Mouse (Mus musculus) stomach, postnatal 0 days (tissue): ENCODE data around the gene Farp1. TPM values are rescaled to one million over a fixed set of nuclear protein-coding genes. Genes with fewer than 3 reads are reported as not detected.
"Not testable (repeated sequence)": the region's sequence is repeated elsewhere in the genome, so short reads cannot be mapped to it uniquely, and the experiment has no call there.

Source experiments
- ATAC-seq: fragments of 200-750 bp; cut with Nextera tagmentation; 2 replicates; pipeline ENCODE4 v1.8.0; 2017; ENCODE audit not compliant: low FRiP score, low TSS enrichment
- DNase-seq: peaks from one replicate; pipeline ENCODE4 v3.0.0-alpha.2; 2016; ENCODE audit warnings: low spot score
- H3K27ac ChIP-seq: fragments of 300-500 bp; sonication (generic); replicated peaks from 2 replicates; pipeline ENCODE4 v1.5.1; 2014; ENCODE audit warnings: mild to moderate bottlenecking, control low read depth
- H3K27me3 ChIP-seq: fragments of 300-500 bp; sonication (generic); 2 replicates; pipeline ENCODE4 v1.6.1; 2014; ENCODE audit warnings: low read length; ENCODE audit not compliant: control insufficient read depth, insufficient read depth
- H3K36me3 ChIP-seq: fragments of 300-500 bp; sonication (generic); 2 replicates; pipeline ENCODE4 v1.6.1; 2014; ENCODE audit warnings: low read length, mixed read lengths; ENCODE audit not compliant: control insufficient read depth, insufficient read depth
- H3K4me1 ChIP-seq: fragments of 300-500 bp; sonication (generic); replicated peaks from 2 replicates; pipeline ENCODE4 v1.6.1; 2014; ENCODE audit warnings: antibody characterized with exemption; ENCODE audit not compliant: control insufficient read depth, insufficient read depth
- H3K4me2 ChIP-seq: fragments of 300-500 bp; sonication (generic); replicated peaks from 2 replicates; pipeline ENCODE4 v1.6.1; 2014; ENCODE audit warnings: low read depth, mild to moderate bottlenecking, control low read depth, moderate library complexity
- H3K4me3 ChIP-seq: fragments of 300-500 bp; sonication (generic); 2 replicates; pipeline ENCODE4 v1.5.1; 2014; ENCODE audit warnings: low read depth, low read length, control low read depth
- H3K9ac ChIP-seq: fragments of 300-500 bp; sonication (generic); 2 replicates; pipeline ENCODE4 v1.6.1; 2014; ENCODE audit warnings: mild to moderate bottlenecking, low read length, control low read depth, mixed read lengths
- H3K9me3 ChIP-seq: fragments of 300-500 bp; sonication (generic); 2 replicates; pipeline ENCODE4 v1.6.1; 2016; ENCODE audit warnings: low read length; ENCODE audit not compliant: control insufficient read depth
- CTCF ChIP-seq: IDR thresholded peaks from 2 replicates; pipeline ENCODE4 v1.5.1; 2016; ENCODE audit warnings: antibody characterized with exemption, low read depth, mild to moderate bottlenecking, moderate library complexity
- EP300 ChIP-seq: optimal IDR thresholded peaks from 2 replicates; pipeline ENCODE3; 2016; ENCODE audit warnings: antibody characterized with exemption
- WGBS: fragments of 180-500 bp; shearing (Covaris S2); extraction: QIAGEN DNeasy Blood & Tissue Kit; methylation state at CpG from one replicate; pipeline ENCODE4 v1.1.7; 2014; 5-methylcytosine and 5-hydroxymethylcytosine counted together
- polyA plus RNA-seq: library from polyadenylated mRNA; unstranded; fragments of >200 nt; fragmentation: Nextera tagmentation; extraction: Ambion mirVana; gene quantifications from 2 replicates; pipeline ENCODE4 v1.2.1, GENCODE M21; 2015

The Farp1 gene
- polyA plus RNA-seq, 1 experiment from 2014 or later = 4.6 TPM

DNA sequence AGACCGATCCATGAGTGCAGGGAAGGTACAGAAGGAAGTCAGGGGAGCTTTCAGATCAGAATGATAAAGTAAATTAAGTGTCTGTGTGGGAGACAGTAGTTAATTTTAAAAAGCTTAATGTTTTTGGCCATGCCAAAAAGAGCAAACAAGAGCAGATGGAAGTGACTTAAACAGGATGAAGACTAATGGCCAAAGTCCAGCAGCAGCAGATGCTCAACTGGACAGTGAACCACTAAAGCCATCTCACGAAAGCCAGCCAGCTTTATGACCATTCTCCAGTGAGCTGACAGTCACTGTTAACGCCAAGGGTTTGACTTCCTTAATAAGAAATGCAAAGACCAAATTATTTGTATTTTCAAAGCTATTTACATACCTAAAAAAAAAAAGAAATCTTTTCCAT is 86.7 kb downstream of the Farp1 start:
- no peak overlapping the region for H3K9ac ChIP-seq
- WGBS = 49% methylated on average over 3 of the region's 3 CpGs
- no peak for ATAC-seq
- no peaks in the 10 kb centered on the region for H3K27me3 ChIP-seq
- no peak for TF ChIP-seq CTCF
- TF ChIP-seq EP300 = no peak
- H3K4me3 ChIP-seq = no peak overlapping the region
- H3K27ac ChIP-seq = no peak overlapping the region
- DNase-seq = no peak
- no peak overlapping the region for H3K4me2 ChIP-seq
- no peaks in the 10 kb centered on the region for H3K9me3 ChIP-seq
- H3K36me3 ChIP-seq = no peaks in the 10 kb centered on the region
- H3K4me1 ChIP-seq = 0 out of 2 replicates have a peak, but pooled peaks cover 2% of the 10 kb centered on the region

DNA sequence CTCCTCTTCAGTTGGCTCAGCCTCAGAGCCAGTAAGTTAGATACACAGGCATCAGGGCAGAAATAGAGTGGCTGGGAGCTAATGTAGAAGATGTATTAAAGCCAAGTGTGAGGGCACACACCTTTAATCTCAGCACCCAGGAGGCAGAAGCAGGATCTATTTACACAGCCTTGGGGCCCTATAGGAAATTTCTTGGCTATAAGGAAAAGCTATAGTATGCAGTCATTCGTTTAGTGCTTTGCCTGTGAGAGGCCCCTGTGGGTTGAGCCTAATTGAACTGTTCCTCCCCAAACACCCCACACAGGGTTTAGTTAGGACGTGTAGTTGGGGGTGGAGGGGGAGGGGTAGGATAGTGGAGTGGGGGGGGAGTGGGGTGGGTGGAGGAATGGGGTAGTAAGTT is 87.9 kb downstream of the Farp1 start:
- 40% methylated on average over 2 of the region's 2 CpGs for WGBS
- ATAC-seq (peak; percentile 22; the same call in 1 of the 2 replicates), DNase-seq (no peak)
- Histone ChIP-seq H3K4me2 (no peak overlapping the region), H3K27ac (no peak overlapping the region), H3K36me3 (no peaks in the 10 kb centered on the region), H3K27me3 (no peaks in the 10 kb centered on the region), H3K9me3 (no peaks in the 10 kb centered on the region), H3K4me3 (no peak overlapping the region), H3K9ac (no peak overlapping the region), H3K4me1 (0 out of 2 replicates have a peak, but pooled peaks cover 2% of the 10 kb centered on the region)
- TF ChIP-seq EP300 = no peak
- no peak for TF ChIP-seq CTCF

DNA sequence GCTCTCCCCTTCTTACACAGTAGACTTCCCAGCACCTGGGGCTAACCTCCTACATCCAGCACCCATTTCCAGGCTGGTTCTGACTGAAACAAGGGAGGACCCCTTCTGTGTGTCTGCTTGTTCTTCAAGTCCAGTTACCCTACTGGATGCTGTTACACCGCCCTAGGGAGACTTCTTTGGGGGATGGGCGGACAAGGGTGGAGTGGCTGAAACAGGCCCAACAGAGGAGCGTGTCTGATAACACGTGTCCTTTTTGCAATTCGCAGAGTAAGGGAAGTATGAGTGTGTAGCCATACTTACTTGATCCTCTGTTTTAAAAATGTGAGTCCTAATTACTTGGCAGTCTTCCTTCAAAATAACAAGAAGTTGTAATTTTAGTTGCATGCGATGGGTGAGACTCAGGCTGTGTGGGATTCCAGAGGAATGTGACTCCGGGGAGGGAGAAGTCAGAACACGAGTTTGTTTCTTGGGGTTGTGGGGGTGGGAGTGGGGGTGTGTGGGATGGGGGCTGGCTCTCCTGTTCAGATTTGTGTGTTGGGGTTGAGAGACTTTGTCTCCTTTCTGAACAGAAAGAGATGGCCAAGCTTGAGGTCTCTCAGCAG is 89.5 kb downstream of the Farp1 start:
- Histone ChIP-seq H3K4me1 (0 out of 2 replicates have a peak, but pooled peaks cover 2% of the 10 kb centered on the region), H3K9me3 (no peaks in the 10 kb centered on the region), H3K27me3 (no peaks in the 10 kb centered on the region), H3K9ac (no peak overlapping the region), H3K27ac (no peak overlapping the region), H3K4me2 (no peak overlapping the region), H3K36me3 (no peaks in the 10 kb centered on the region), H3K4me3 (no peak overlapping the region)
- no peak for TF ChIP-seq EP300
- no peak for TF ChIP-seq CTCF
- 49% methylated on average over 8 of the region's 8 CpGs for WGBS
- ATAC-seq = no peak
- DNase-seq = no peak

GRCm38 (mm10) chr14:121125651-121126050 is 90.7 kb downstream of the Farp1 start:
- no peak for TF ChIP-seq CTCF
- no peak for TF ChIP-seq EP300
- H3K4me1 ChIP-seq = 0 out of 2 replicates have a peak, but pooled peaks cover 2% of the 10 kb centered on the region

GRCm38 (mm10) chr14:121126291-121126690 is 91.3 kb downstream of the Farp1 start:
- no peaks in the 10 kb centered on the region for H3K9me3 ChIP-seq
- no peak for ATAC-seq
- DNase-seq = no peak
- no peaks in the 10 kb centered on the region for H3K36me3 ChIP-seq
- no peaks in the 10 kb centered on the region for H3K27me3 ChIP-seq
- 72% methylated on average over 4 of the region's 4 CpGs for WGBS
- H3K9ac ChIP-seq = no peak overlapping the region
- H3K4me1 ChIP-seq = 0 out of 2 replicates have a peak, but pooled peaks cover 2% of the 10 kb centered on the region
- no peak for TF ChIP-seq EP300
- TF ChIP-seq CTCF = no peak
- H3K4me2 ChIP-seq = no peak overlapping the region
- H3K27ac ChIP-seq = no peak overlapping the region
- no peak overlapping the region for H3K4me3 ChIP-seq

More at GRCm38 (mm10) chr14:121125651-121126050, 90.7 kb downstream of the Farp1 start:
- H3K9me3 ChIP-seq = no peaks in the 10 kb centered on the region
- no peak overlapping the region for H3K4me3 ChIP-seq
- H3K27me3 ChIP-seq = no peaks in the 10 kb centered on the region
- H3K27ac ChIP-seq = no peak overlapping the region
- H3K36me3 ChIP-seq = no peaks in the 10 kb centered on the region
- DNase-seq (no peak), ATAC-seq (no peak)
- 93% methylated on average over 3 of the region's 3 CpGs for WGBS
- H3K9ac ChIP-seq = no peak overlapping the region
- no peak overlapping the region for H3K4me2 ChIP-seq

- Histone ChIP-seq H3K4me1 (no peaks in the 10 kb centered on the region), H3K27me3 (no peaks in the 10 kb centered on the region), H3K27ac (no peak overlapping the region), H3K9ac (no peak overlapping the region), H3K4me2 (no peak overlapping the region), H3K9me3 (no peaks in the 10 kb centered on the region), H3K36me3 (no peaks in the 10 kb centered on the region), H3K4me3 (no peak overlapping the region)
- DNase-seq (no peak), ATAC-seq (0 out of 2 replicates have a peak, but pooled peaks have one; percentile 37)
- TF ChIP-seq EP300 = no peak
- TF ChIP-seq CTCF = peak; percentile 34; the same call in 1 of the 2 replicates
- WGBS = 56% methylated on average over 19 of the region's 20 CpGs
Measured at GRCm38 (mm10) chr14:121128858-121129800, 94.1 kb downstream of the Farp1 start.

- not testable (repeated sequence) for H3K9me3 ChIP-seq, H3K4me1 ChIP-seq, H3K4me3 ChIP-seq, H3K36me3 ChIP-seq, H3K27me3 ChIP-seq, DNase-seq, ATAC-seq, H3K9ac ChIP-seq, H3K27ac ChIP-seq, H3K4me2 ChIP-seq
- WGBS = 100% methylated on average over 1 of the region's 1 CpGs
Measured at GRCm38 (mm10) chr14:121130351-121130750, 95.4 kb downstream of the Farp1 start.
